Mouse (Mus musculus) heart, embryonic 12.5 days (tissue): ENCODE results near the gene Dnali1. TPM values are rescaled to one million over a fixed set of nuclear protein-coding genes. Genes with fewer than 3 reads are reported as not detected.
A peak's percentile ranks its signal among the peaks of the same experiment; 100 is the strongest.

Source experiments
- ATAC-seq: fragments of 200-750 bp; cut with Nextera tagmentation; 2 replicates; pipeline ENCODE4 v1.8.0; 2017; ENCODE audit warnings: moderate TSS enrichment, moderate library complexity; ENCODE audit not compliant: insufficient number of reproducible peaks, low FRiP score
- H3K27ac ChIP-seq: fragments of 300-500 bp; sonication (generic); 2 replicates; pipeline ENCODE4 v1.5.1; 2016; ENCODE audit warnings: mild to moderate bottlenecking, moderate library complexity; ENCODE audit not compliant: poor library complexity, severe bottlenecking
- H3K27me3 ChIP-seq: fragments of 300-500 bp; sonication (generic); replicated peaks from 2 replicates; pipeline ENCODE4 v1.6.1; 2016; ENCODE audit warnings: mild to moderate bottlenecking, moderate library complexity
- H3K36me3 ChIP-seq: fragments of 300-500 bp; sonication (generic); 2 replicates; pipeline ENCODE4 v1.6.1; 2016; ENCODE audit warnings: mild to moderate bottlenecking, moderate library complexity
- H3K4me1 ChIP-seq: fragments of 300-500 bp; sonication (generic); replicated peaks from 2 replicates; pipeline ENCODE4 v1.6.1; 2016; ENCODE audit warnings: mild to moderate bottlenecking
- H3K4me2 ChIP-seq: fragments of 300-500 bp; sonication (generic); 2 replicates; pipeline ENCODE4 v1.6.1; 2016; ENCODE audit warnings: mild to moderate bottlenecking, moderate library complexity
- H3K4me3 ChIP-seq: fragments of 300-500 bp; sonication (generic); 2 replicates; pipeline ENCODE4 v1.5.1; 2016; ENCODE audit warnings: mild to moderate bottlenecking
- H3K9ac ChIP-seq: fragments of 300-500 bp; sonication (generic); 2 replicates; pipeline ENCODE4 v1.6.1; 2016; ENCODE audit warnings: mild to moderate bottlenecking, moderate library complexity
- H3K9me3 ChIP-seq: fragments of 300-500 bp; sonication (generic); replicated peaks from 2 replicates; pipeline ENCODE4 v1.6.1; 2016; ENCODE audit warnings: mild to moderate bottlenecking, moderate library complexity
- whole genome bisulfite sequencing: fragments of 180-500 bp; shearing (Covaris S2); methylation state at CpG from one replicate; pipeline ENCODE4 v1.1.7; 2016; 5-methylcytosine and 5-hydroxymethylcytosine counted together
- polyA plus RNA-seq: library from polyadenylated mRNA; unstranded; fragments of >200 nt; fragmentation: Nextera tagmentation; extraction: Ambion mirVana; gene quantifications from 2 replicates; pipeline ENCODE4 v1.2.1, GENCODE M21; 2016

Gene Dnali1
- polyA plus RNA-seq, 1 experiment from 2014 or later = 0.18 TPM

DNA sequence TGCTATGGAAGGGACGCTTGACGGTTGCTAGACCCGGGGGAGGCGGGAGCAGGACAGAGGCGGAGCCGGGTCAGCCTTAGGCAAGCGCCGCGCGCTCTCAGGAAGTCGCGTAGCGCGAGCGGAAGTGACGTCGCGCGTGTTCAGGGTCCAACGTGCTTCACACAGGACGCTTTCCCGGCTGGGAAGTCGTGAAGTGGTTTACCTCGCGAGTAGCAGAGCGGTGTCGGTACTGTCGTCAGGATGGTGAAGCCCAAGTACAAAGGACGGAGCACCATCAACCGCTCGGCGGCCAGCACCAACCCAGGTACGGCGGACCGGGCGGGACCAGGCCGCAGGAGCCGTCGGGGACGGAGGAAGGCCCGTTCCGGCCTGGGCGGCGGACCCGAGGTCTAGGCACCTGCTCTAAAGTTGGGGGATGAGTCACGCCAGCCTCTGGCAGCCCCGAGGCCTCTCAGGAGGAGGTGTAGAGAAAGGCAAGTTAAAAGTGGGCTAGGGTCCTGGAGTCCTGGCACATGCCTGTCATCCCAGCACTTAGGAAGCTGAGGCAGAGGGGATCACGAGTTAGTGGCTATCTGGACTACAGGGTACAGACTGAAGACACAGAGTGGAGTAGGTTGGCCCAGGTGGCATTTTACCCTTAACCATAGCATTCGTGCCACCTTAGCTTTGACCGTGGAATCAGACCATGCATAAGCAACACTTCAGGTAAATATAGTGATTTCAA is 35.5 kb downstream of the Dnali1 start:
- peak; percentile 97 for ATAC-seq

DNA sequence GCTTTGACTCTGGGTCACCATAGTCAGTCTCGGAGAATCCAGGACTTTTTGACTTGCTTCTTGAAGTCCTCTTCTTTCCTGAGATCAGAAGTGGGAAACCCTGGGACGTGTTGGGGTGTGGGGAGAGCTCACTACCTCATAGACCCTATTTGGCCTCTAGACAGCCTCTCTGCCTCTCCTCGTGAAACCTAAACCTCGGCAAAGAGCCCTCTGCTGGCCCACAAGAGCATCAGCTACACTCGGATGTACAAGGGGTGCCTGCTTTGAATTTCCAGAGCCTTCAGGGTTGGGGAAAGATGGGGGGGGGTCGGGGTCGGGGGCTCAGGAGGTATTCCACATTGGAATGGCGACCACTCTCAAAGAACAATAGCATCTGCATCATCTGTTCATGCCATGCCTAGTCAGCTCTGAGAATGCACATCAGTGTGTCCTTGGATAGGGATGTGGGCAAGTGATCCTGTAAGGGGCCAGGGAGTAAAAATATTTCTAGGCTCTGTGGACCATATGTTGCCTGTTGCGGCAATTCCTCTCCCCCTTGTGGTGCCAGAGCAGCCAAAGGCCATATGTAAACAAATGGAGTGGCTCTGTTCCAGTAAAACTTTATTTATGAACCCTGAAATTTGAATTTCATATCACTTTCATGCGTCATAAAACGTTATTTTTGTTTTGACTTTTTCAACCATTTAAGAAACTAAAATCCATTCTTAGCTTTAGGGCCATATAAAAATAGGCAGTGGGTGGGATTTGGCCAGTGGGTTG is 44.5 kb downstream of the Dnali1 start:
- ATAC-seq = no peak
- H3K9ac ChIP-seq = no peak overlapping the region
- 33% methylated on average over 11 of the region's 11 CpGs for WGBS
- peaks cover 37% of the 10 kb centered on the region for H3K27me3 ChIP-seq
- H3K4me3 ChIP-seq = no peak overlapping the region
- H3K4me2 ChIP-seq = no peak overlapping the region
- no peaks in the 10 kb centered on the region for H3K36me3 ChIP-seq
- H3K27ac ChIP-seq = no peak overlapping the region
- no peaks in the 10 kb centered on the region for H3K9me3 ChIP-seq
- H3K4me1 ChIP-seq = no peaks in the 10 kb centered on the region

More for the DNA sequence above, 35.5 kb downstream of the Dnali1 start:
- H3K27me3 ChIP-seq = peaks cover 28% of the 10 kb centered on the region; the same call in 1 of the 2 replicates
- peak overlapping the region; percentile 94 for H3K4me2 ChIP-seq
- peaks cover 12% of the 10 kb centered on the region for H3K36me3 ChIP-seq
- peaks cover 11% of the 10 kb centered on the region for H3K4me1 ChIP-seq
- H3K9ac ChIP-seq = peak overlapping the region; percentile 97
- peak overlapping the region; percentile 96 for H3K4me3 ChIP-seq
- peak overlapping the region; percentile 46; the same call in 1 of the 2 replicates for H3K27ac ChIP-seq
- under 1% methylated on average over 50 of the region's 50 CpGs for WGBS
- H3K9me3 ChIP-seq = no peaks in the 10 kb centered on the region

DNA sequence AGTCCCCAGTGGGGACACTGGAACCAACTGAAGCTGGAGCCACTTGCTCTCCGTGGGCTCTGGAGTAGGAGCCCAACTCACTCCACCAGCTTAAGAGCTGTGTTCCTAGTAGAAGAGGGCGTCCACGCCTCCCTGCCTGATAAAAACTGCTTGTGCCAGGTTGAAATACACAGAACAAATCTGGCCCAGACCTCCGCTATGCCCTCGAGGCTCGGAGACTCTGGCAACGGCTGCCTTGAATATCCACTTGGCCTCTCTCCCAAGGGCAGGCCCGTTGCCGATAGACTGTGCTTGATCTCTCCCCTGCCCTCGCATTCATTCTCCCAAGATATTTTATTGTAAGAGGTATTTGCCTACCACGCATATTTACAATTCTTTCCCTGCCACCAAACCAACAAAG is 48.1 kb downstream of the Dnali1 start:
- no peaks in the 10 kb centered on the region for H3K36me3 ChIP-seq
- no peak overlapping the region for H3K4me3 ChIP-seq
- no peak overlapping the region for H3K4me2 ChIP-seq
- ATAC-seq = no peak
- 71% methylated on average over 11 of the region's 11 CpGs for whole genome bisulfite sequencing
- peaks cover 30% of the 10 kb centered on the region for H3K27me3 ChIP-seq
- no peaks in the 10 kb centered on the region for H3K9me3 ChIP-seq
- no peak overlapping the region for H3K9ac ChIP-seq
- H3K27ac ChIP-seq = no peak overlapping the region
- no peaks in the 10 kb centered on the region for H3K4me1 ChIP-seq

DNA sequence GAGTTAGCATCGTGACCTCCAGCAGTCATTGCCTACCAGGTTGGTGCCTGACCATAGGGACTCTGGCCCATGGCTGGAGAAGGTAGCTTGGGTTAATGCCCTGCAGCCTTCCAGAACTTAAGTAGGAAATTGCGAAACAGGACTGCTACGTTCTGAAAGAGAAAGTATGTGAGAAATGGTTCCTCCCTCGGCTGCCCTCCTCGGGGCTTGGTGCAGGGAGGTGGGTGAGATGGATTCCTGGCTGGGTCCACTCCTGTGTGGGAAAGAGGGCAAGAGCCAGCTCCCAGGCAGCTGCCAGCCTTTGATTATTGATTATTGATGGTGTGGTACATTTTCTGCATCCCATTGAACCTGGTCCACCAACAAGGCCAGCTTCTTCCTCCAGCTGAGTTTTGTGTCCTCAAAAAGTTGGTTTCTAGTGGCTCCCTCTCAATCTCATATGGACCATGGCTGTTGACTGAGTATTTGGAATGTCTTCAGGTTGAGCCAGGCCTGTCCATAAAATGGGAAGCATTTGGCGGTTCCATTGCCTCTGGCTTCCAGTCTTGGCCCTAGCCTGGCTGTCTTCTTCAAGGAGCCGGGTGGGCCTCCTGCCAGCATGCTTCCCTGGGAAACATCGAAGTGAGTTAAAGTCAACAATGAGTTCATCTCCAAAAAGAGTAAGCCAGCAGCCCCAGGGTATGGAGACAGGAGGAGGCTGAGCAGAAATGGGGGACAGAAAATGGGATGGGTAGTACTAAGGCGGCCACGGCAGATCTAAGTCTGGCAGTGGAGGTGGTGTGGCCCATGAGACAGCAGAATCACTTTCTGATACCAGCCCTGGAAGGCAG is 49.5 kb downstream of the Dnali1 start, which contains the start of gene Gnl2:
Gene Gnl2, plus strand, starts transcription at position 780 of the 830 bp plus-strand sequence.
- H3K4me1 ChIP-seq = no peaks in the 10 kb centered on the region
- no peak within 1 kb of the TSS for H3K9ac ChIP-seq
- H3K36me3 ChIP-seq = no peaks in the 10 kb centered on the region
- peaks cover 29% of the 10 kb centered on the region for H3K27me3 ChIP-seq
- 77% methylated on average over 10 of the region's 10 CpGs for WGBS
- no peak within 1 kb of the TSS for H3K27ac ChIP-seq
- H3K4me3 ChIP-seq = no peak within 1 kb of the TSS
- H3K9me3 ChIP-seq = no peaks in the 10 kb centered on the region
- H3K4me2 ChIP-seq = no peak within 1 kb of the TSS
- no peak for ATAC-seq

DNA sequence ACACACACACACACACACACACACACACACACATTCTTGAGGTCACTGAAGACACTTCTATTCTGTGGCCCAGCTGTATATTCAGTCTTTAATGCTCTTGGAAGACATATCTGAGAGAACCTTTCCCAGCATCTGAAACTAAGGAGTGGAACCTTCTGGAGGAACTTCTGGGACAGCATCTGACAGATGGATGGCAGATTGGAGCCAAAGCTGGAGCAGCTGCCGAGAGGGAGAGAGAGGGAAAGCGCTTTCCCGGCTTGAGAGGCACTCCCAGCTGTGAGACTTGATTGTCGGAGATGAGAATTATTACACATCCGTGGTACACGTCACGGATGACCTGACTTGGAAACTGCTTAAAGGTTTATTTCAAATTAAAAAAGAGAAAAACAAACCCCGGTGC is 56.8 kb downstream of the Dnali1 start:
- H3K27ac ChIP-seq = no peak overlapping the region
- no peaks in the 10 kb centered on the region for H3K36me3 ChIP-seq
- no peak overlapping the region for H3K4me2 ChIP-seq
- no peaks in the 10 kb centered on the region for H3K4me1 ChIP-seq
- H3K27me3 ChIP-seq = peaks cover 75% of the 10 kb centered on the region
- H3K9me3 ChIP-seq = no peaks in the 10 kb centered on the region
- ATAC-seq = no peak
- no peak overlapping the region for H3K9ac ChIP-seq
- no peak overlapping the region for H3K4me3 ChIP-seq
- WGBS = 64% methylated on average over 8 of the region's 8 CpGs

DNA sequence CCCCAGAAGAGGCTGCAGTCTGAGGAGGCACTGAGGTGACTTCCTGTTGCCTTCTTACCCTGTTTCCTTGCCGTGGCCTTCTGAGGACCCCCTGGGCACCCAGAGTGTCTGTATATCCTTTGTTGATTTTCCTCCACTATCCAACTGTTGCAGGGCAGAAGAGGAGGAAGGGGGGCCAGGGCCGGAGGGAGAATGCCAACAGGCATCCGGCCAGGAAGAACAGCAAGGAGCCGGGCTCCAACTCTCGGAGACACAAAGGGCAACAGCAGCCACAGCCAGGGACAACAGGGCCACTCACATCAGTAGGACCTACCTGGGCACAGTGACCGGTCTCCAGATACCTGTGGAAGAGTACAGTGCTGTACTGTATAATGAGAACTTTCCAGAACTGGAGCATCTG is 57.3 kb downstream of the Dnali1 start:
- Histone ChIP-seq H3K36me3 (no peaks in the 10 kb centered on the region), H3K4me1 (no peaks in the 10 kb centered on the region), H3K9me3 (no peaks in the 10 kb centered on the region), H3K4me2 (no peak overlapping the region), H3K27ac (no peak overlapping the region), H3K27me3 (peaks cover 79% of the 10 kb centered on the region), H3K4me3 (no peak overlapping the region), H3K9ac (no peak overlapping the region)
- ATAC-seq = no peak
- 55% methylated on average over 6 of the region's 6 CpGs for WGBS

DNA sequence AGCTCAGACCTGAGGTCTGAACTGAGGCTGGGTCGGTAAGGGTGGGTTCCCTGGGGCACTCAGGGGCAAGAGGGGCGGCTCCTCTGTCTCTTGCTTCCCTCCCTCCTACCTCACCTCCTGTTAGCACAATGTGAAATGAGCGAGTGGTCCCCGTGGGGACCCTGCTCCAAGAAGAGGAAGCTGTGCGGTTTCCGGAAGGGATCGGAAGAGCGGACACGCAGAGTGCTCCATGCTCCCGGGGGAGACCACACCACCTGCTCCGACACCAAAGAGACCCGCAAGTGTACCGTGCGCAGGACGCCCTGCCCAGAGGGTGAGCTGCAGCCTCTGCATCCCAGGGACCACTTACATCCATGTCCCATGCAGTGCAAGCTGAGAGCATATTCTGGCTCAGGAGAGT is 58.0 kb downstream of the Dnali1 start:
- WGBS = 42% methylated on average over 15 of the region's 15 CpGs
- H3K4me2 ChIP-seq = no peak overlapping the region
- no peak overlapping the region for H3K4me3 ChIP-seq
- ATAC-seq = 0 out of 2 replicates have a peak, but pooled peaks have one; percentile 11
- peaks cover 78% of the 10 kb centered on the region for H3K27me3 ChIP-seq
- H3K27ac ChIP-seq = no peak overlapping the region
- H3K9me3 ChIP-seq = no peaks in the 10 kb centered on the region
- no peaks in the 10 kb centered on the region for H3K4me1 ChIP-seq
- H3K36me3 ChIP-seq = no peaks in the 10 kb centered on the region
- H3K9ac ChIP-seq = no peak overlapping the region

Other genes with a start within 250 kb of the Dnali1 start
- gene Yrdc, start 215.0 kb downstream of the Dnali1 start, polyA plus RNA-seq = 24.4 and 26.0 TPM in 2 replicates
- gene 1110065P20Rik, start 214.5 kb downstream of the Dnali1 start, polyA plus RNA-seq = 51.6 and 54.2 TPM in 2 replicates
- 0.06 and 0.14 TPM in 2 replicates for gene Maneal, start 203.5 kb downstream of the Dnali1 start, polyA plus RNA-seq
- gene Epha10, start 184.8 kb downstream of the Dnali1 start, polyA plus RNA-seq = not detected in 2 replicates
- gene 9930104L06Rik, start 128.7 kb downstream of the Dnali1 start, polyA plus RNA-seq = 9.9 and 10.4 TPM in 2 replicates
- gene Cdca8, start 126.4 kb downstream of the Dnali1 start, polyA plus RNA-seq = 134 and 138 TPM in 2 replicates
- 7.0 and 7.4 TPM in 2 replicates for gene Rspo1, start 79.3 kb downstream of the Dnali1 start, polyA plus RNA-seq
- gene Gnl2, start 49.1 kb downstream of the Dnali1 start, polyA plus RNA-seq = 66.0 and 67.3 TPM in 2 replicates
- gene Snip1, start 969 bp upstream of the Dnali1 start, polyA plus RNA-seq = 20.6 and 22.6 TPM in 2 replicates
- 48.7 and 53.3 TPM in 2 replicates for gene Meaf6, start 19.4 kb upstream of the Dnali1 start, polyA plus RNA-seq
- gene Zc3h12a, start 62.1 kb upstream of the Dnali1 start, polyA plus RNA-seq = 0.80 and 1.3 TPM in 2 replicates